Mouse (Mus musculus): Measurements from ENCODE around the gene Fam47e.
"Not testable (repeated sequence)": the region's sequence is repeated elsewhere in the genome, so short reads cannot be mapped to it uniquely, and the experiment has no call there.

Fam47e gene

GRCm38 (mm10) chr5:92554891-92555511 is at the start of gene Fam47e:
TSS of gene Fam47e (plus strand) at chr5:92555069.
- no peak for ATAC-seq (ENCODE audit: insufficient number of reproducible peaks, low FRiP score, low TSS enrichment)

- ATAC-seq (ENCODE audit: insufficient number of reproducible peaks, low FRiP score, low TSS enrichment), result peak; percentile 94
Observed at GRCm38 (mm10) chr5:92505402-92505865, 49.4 kb upstream of the Fam47e start.

GRCm38 (mm10) chr5:92506301-92506729 is 48.6 kb upstream of the Fam47e start:
- no peak for ATAC-seq (ENCODE audit: insufficient number of reproducible peaks, low FRiP score, low TSS enrichment)

- no peak for ATAC-seq (ENCODE audit: insufficient number of reproducible peaks, low FRiP score, low TSS enrichment)
Observed at GRCm38 (mm10) chr5:92506733-92507132, 48.1 kb upstream of the Fam47e start, which contains the start of gene Scarb2. TSS of gene Scarb2 (minus strand) at chr5:92506833.

- ATAC-seq (ENCODE audit: insufficient number of reproducible peaks, low FRiP score, low TSS enrichment), result no peak
Observed at GRCm38 (mm10) chr5:92508853-92509252, 46.0 kb upstream of the Fam47e start.

- ATAC-seq (ENCODE audit: insufficient number of reproducible peaks, low FRiP score, low TSS enrichment), result no peak
Observed at GRCm38 (mm10) chr5:92511256-92511655, 43.6 kb upstream of the Fam47e start.

- no peak for ATAC-seq (ENCODE audit: insufficient number of reproducible peaks, low FRiP score, low TSS enrichment)
Observed at GRCm38 (mm10) chr5:92512066-92512465, 42.8 kb upstream of the Fam47e start.

- not testable (repeated sequence) for ATAC-seq (ENCODE audit: insufficient number of reproducible peaks, low FRiP score, low TSS enrichment)
Observed at GRCm38 (mm10) chr5:92521131-92521530, 33.7 kb upstream of the Fam47e start.

GRCm38 (mm10) chr5:92524821-92525258 is 30.0 kb upstream of the Fam47e start:
- ATAC-seq (ENCODE audit: insufficient number of reproducible peaks, low FRiP score, low TSS enrichment), result no peak

- ATAC-seq (ENCODE audit: insufficient number of reproducible peaks, low FRiP score, low TSS enrichment), result no peak
Observed at GRCm38 (mm10) chr5:92539698-92540097, 15.2 kb upstream of the Fam47e start.

- no peak for ATAC-seq (ENCODE audit: insufficient number of reproducible peaks, low FRiP score, low TSS enrichment)
Observed at GRCm38 (mm10) chr5:92552611-92553010, 2.3 kb upstream of the Fam47e start.

- no peak for ATAC-seq (ENCODE audit: insufficient number of reproducible peaks, low FRiP score, low TSS enrichment)
Observed at GRCm38 (mm10) chr5:92553939-92554338, 930 bp upstream of the Fam47e start.

- no peak for ATAC-seq (ENCODE audit: insufficient number of reproducible peaks, low FRiP score, low TSS enrichment)
Observed at GRCm38 (mm10) chr5:92554443-92554842, 426 bp upstream of the Fam47e start.

GRCm38 (mm10) chr5:92555905-92556304 is 1.0 kb downstream of the Fam47e start:
- ATAC-seq (ENCODE audit: insufficient number of reproducible peaks, low FRiP score, low TSS enrichment), result no peak

GRCm38 (mm10) chr5:92557508-92557907 is 2.6 kb downstream of the Fam47e start:
- no peak for ATAC-seq (ENCODE audit: insufficient number of reproducible peaks, low FRiP score, low TSS enrichment)

GRCm38 (mm10) chr5:92560201-92560600 is 5.3 kb downstream of the Fam47e start:
- no peak for ATAC-seq (ENCODE audit: insufficient number of reproducible peaks, low FRiP score, low TSS enrichment)

GRCm38 (mm10) chr5:92562002-92562401 is 7.1 kb downstream of the Fam47e start:
- ATAC-seq (ENCODE audit: insufficient number of reproducible peaks, low FRiP score, low TSS enrichment), result no peak

- no peak for ATAC-seq (ENCODE audit: insufficient number of reproducible peaks, low FRiP score, low TSS enrichment)
Observed at GRCm38 (mm10) chr5:92571232-92571631, 16.4 kb downstream of the Fam47e start.

- ATAC-seq (ENCODE audit: insufficient number of reproducible peaks, low FRiP score, low TSS enrichment), result no peak
Observed at GRCm38 (mm10) chr5:92579559-92579958, 24.7 kb downstream of the Fam47e start.

GRCm38 (mm10) chr5:92585932-92586331 is 31.1 kb downstream of the Fam47e start:
- ATAC-seq (ENCODE audit: insufficient number of reproducible peaks, low FRiP score, low TSS enrichment), result no peak

- no peak for ATAC-seq (ENCODE audit: insufficient number of reproducible peaks, low FRiP score, low TSS enrichment)
Observed at GRCm38 (mm10) chr5:92595026-92595425, 40.2 kb downstream of the Fam47e start.

GRCm38 (mm10) chr5:92596865-92597264 is 42.0 kb downstream of the Fam47e start:
- ATAC-seq (ENCODE audit: insufficient number of reproducible peaks, low FRiP score, low TSS enrichment), result no peak

All from cerebellum, adult (tissue).